Mouse (Mus musculus) cerebellum, postnatal 25 days (tissue): ENCODE results near the gene Cuzd1.

ENCODE experiments used
- DNase-seq, 2 experiments: peaks; one replicate each; pipeline ENCODE4 v3.0.0; 2021; ENCODE audit warnings: mixed read lengths in 2 of 2

The Cuzd1 gene

GRCm38 (mm10) chr7:131322192-131322591 lies at the start of gene Cuzd1:
Cuzd1 (minus strand) TSS chr7:131322292.
- no peak for DNase-seq

DNA sequence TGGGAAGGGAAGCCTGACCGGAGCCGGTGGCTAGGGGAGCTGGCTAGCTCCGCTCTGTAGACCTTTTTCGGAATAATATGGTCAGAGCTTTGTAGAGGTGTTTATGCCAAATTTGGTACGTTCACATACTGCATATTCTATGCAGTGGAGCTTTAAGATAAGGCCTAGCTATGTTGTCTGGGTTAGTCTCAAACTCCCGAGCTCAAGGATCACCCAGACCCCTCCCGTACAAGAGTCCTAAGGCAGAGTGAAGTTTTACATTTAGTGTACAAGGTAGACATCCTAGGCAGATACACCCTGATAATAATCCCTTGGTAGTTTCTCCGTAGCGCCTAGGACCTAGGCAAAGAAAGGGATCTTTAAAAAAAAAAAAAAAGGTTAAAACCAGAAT lies 49.4 kb upstream of the Cuzd1 start:
- DNase-seq: no peak

- DNase-seq: peak; percentile 95
Measured at GRCm38 (mm10) chr7:131370648-131371469, 48.8 kb upstream of the Cuzd1 start, which contains the start of gene Pstk. Pstk (plus strand) TSS chr7:131371141.

DNA sequence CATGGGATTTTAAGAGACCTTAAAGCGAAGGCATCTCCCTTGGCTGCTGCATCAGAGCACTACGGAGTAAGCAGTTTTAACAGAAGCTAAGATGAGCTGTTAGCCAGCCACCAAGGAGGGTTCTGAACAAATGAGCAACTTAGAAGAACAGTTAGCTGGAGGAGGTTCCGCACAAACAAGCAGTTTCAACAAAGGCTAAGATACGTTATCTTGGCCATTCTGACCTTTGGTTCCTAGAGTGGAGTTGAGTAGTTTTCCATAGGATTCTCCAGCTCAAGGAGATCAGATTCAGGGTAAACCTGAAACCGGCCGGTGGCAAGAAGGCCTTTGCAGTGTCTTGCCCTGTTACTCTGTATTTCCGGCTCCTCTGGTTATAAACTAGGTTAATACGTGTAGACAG lies 42.0 kb upstream of the Cuzd1 start:
- no peak for DNase-seq

GRCm38 (mm10) chr7:131362615-131363300 lies 40.7 kb upstream of the Cuzd1 start, which contains the start of gene 2310057M21Rik:
2310057M21Rik (minus strand) TSS chr7:131362759.
- peak; percentile 95 to 97 for DNase-seq

DNA sequence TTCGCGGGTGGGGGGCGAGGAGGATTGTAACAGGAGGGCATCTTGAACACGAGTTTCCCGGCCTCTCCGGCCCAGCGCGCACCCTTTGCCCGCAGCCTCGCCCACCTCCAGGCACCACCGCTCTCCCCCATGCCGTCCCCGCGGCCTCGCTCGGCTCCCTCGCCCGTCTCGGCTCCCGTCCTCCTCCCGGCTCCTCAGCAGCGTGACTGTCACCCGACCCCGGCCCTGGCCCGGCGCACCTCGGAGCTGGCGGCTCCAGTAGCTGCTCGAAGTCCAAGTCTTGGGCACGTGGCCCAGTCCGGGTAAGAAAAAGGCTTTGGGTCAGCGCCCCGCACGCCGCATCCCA lies 40.1 kb upstream of the Cuzd1 start:
- no peak for DNase-seq

- no peak for DNase-seq
Measured at GRCm38 (mm10) chr7:131356105-131356504, 34.0 kb upstream of the Cuzd1 start.

DNA sequence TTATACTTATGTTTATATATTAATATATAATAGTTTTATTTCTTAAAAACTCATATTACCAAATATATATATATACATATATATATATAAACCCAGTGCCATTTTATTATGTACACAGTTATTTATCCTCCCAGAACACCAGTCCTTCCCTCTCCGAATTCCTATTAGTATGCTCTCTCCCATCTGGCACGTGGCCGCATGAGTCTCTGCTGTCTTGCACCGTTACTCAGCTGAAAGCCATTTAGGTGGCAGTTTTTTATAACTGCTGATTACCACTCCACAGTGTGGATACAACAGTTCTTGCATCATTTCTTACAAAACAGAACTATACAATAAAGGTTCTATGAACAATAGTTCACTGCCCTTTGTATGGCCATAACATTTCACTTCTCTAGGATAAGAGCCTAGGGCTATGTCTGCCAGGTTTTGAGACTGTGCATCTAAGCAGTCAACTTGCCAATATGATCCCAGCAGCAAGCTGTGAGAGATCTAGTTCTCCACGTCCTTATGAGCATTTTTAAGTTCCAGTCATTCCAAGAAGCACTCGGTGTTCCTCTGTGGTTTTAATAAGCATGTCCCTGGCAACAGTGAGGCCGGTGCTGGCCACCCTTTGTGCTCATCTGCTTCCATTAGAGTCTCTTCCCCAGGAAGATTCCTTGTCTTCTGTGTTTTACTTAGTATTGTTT lies 23.9 kb upstream of the Cuzd1 start:
- DNase-seq: peak; percentile 19 to 53

- DNase-seq: no peak
Measured at GRCm38 (mm10) chr7:131337502-131338068, 15.5 kb upstream of the Cuzd1 start.

- no peak for DNase-seq
Measured at GRCm38 (mm10) chr7:131333564-131333963, 11.5 kb upstream of the Cuzd1 start, which contains the start of gene Fam24a. Fam24a (plus strand) TSS chr7:131333864.

GRCm38 (mm10) chr7:131331688-131332087 lies 9.6 kb upstream of the Cuzd1 start:
- no peak for DNase-seq

- DNase-seq: no peak
Measured at GRCm38 (mm10) chr7:131329416-131329815, 7.3 kb upstream of the Cuzd1 start, which contains the start of gene Fam24b. Fam24b (minus strand) TSS chr7:131329516.

- no peak for DNase-seq
Measured at GRCm38 (mm10) chr7:131327054-131327453, 5.0 kb upstream of the Cuzd1 start.

DNA sequence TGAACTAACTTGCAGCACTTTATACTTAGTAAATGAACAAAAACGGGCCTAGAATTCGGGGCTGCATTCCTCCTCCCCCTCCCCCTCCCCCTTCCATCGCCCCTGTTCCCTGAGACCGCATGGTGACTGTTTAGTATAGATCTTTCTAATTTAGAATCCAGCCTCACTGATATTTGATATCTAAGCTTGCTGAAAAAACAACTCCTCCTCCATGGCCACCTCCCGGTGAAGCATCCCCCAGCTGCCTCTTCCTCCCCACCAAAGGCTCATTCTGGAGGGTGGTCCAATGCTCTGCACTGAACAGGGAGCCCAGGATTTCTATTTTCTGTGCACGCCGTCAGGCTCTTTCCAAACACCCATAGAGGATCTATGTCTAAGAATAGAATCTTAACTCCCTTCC lies 3.8 kb downstream of the Cuzd1 start:
- DNase-seq: no peak

DNA sequence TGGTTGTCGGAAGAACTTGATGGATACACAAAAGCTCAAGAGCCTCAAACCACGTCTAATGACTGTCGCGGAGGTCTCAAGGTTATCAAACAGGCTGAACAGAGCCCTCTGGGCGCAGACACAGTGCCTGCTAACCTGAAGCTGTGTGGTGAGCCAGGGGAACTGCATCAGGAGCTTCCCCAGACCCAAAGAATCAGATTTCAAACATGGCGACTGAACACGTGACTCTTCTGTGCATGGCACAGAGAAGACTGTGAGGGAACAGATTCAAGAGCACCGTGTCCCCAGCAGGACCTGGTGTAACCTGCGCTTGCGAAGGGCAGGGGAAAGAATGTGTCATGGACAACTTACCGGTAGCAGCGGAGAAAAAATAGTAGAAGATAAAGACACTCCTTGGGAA lies 4.5 kb downstream of the Cuzd1 start:
- no peak for DNase-seq

- DNase-seq: no peak
Measured at GRCm38 (mm10) chr7:131314493-131314892, 7.6 kb downstream of the Cuzd1 start.

DNA sequence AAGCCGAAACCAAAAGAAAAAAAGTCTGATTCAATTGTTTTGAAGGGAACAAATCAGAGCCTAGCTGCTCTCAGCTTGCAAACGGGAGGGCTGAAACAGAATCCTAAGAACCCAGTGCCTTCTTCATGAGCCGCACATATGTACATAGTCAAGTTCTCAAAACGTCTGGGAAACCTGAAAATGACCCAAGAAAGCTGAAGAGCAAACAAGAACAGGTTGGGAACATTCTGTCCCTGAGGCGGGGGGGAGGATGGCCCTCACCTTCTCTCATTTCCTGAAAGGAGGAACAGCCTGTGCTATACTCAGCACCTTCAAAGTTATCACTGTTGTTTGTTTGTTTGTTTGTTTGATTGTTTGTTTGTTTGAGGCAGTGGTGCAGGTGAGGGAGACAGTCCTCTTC lies 15.4 kb downstream of the Cuzd1 start:
- no peak for DNase-seq

DNA sequence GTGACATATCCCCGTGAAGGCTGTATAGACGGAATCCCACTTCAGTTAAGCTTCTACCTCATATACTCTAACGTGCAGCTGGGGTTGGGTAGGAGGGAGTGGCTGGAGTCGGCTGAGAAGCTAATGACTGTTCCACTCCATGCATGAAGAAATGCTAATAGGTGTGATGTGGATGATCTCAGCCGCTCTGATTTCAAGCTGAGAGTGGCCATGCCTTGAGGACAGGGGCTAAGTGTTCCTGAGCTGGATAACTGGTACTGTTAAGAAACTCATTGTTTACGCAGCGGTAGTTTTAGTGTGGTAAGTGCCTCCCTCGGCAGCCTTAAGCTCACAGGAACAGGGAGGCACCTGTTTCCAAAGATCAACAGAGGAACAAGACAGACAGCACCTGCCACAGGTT lies 18.8 kb downstream of the Cuzd1 start:
- no peak for DNase-seq

GRCm38 (mm10) chr7:131297151-131297550 lies 24.9 kb downstream of the Cuzd1 start:
- DNase-seq: no peak

DNA sequence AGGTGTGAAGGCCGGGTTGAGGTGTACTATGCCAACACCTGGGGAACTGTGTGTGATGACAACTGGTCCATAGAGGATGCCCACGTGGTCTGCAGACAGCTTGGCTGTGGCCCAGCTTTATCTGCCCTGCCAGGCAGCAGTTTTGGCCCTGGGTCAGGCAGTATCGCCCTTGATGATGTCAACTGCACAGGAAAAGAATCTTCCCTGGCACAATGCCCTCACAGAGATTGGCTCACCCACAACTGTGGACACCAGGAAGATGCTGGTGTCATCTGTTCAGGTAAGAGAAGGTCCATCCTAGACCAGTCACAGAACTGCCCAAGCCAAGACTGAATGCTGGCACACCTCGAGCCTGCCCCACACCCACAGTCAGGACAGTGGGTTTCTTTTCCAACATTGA lies 56.2 kb downstream of the Cuzd1 start:
- peak in 1 of 2 experiments; percentile 4 for DNase-seq

DNA sequence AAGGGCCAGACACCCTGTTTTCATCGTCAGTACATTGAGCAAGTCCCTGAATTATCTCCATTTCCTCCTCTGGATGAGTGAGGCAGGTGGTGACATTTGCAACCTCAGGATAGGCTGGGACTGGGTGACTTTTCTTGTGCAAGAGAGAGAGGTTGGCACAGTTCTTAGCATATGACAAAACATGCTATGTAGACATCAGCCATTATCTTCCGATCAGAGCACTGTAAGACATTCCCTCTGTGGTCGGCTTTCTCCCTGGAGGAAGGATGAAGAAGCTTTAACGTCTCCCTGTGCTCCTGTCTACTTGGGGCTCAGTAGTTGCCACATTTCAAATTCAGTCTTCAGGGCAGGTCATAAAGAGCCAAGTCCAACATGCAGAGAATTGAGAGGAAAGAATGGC lies 57.8 kb downstream of the Cuzd1 start:
- DNase-seq: no peak

DNA sequence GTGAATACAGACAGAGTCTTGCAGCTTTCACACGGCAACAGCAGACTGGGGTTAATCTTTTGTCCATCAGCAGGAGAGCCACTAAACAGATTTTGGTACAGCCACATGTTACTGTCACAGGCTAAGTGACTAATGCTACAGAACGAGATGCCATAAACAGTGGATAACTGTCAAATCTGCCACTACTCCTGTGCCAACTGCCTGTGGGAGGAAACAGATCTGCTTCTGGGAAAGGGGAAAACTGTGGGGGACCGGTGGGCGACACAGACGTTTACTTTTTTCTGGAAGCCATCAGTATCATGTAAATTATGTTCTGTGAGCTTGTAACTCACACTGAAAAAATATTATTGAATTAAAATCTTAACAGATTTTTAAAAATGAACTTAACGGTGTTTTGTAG lies 61.1 kb downstream of the Cuzd1 start:
- no peak for DNase-seq
